Mouse (Mus musculus) C2C12 (cell line): ENCODE data around the gene Wfdc21. TPM values are rescaled to one million over a fixed set of nuclear protein-coding genes. Genes with fewer than 3 reads are reported as not detected.

Experiments used
- H3K27me3 ChIP-seq: one replicate; pipeline ENCODE4 v1.6.1; 2011; ENCODE audit not compliant: control insufficient read depth, insufficient read depth, insufficient read length
- H3K36me3 ChIP-seq: one replicate; pipeline ENCODE4 v1.6.1; 2011; ENCODE audit not compliant: control insufficient read depth, insufficient read depth
- H3K4me3 ChIP-seq: one replicate; pipeline ENCODE4 v1.5.1; 2011; ENCODE audit warnings: mild to moderate bottlenecking, control low read depth; ENCODE audit not compliant: poor library complexity, insufficient read depth, severe bottlenecking
- H3K79me2 ChIP-seq: one replicate; pipeline ENCODE4 v1.6.1; 2011; ENCODE audit not compliant: control insufficient read depth, insufficient read depth
- H3K79me3 ChIP-seq: one replicate; pipeline ENCODE4 v1.6.1; 2011; ENCODE audit warnings: low read depth, control low read depth
- H3ac ChIP-seq: one replicate; pipeline ENCODE3; 2011; ENCODE audit warnings: low read depth; ENCODE audit not compliant: control insufficient read depth, insufficient read length
- CEBPB ChIP-seq: IDR thresholded peaks from one replicate; pipeline ENCODE4 v1.6.1; 2011; ENCODE audit warnings: low read depth, mild to moderate bottlenecking, control low read depth, moderate library complexity
- CTCF ChIP-seq: IDR thresholded peaks from one replicate; pipeline ENCODE4 v1.5.1; 2011; ENCODE audit not compliant: control insufficient read depth, insufficient read depth, insufficient read length
- FOSL1 ChIP-seq: IDR thresholded peaks from one replicate; pipeline ENCODE4 v1.8.0; 2011; ENCODE audit warnings: mild to moderate bottlenecking, low read length; ENCODE audit not compliant: poor library complexity, insufficient read depth, severe bottlenecking
- MAX ChIP-seq: IDR thresholded peaks from one replicate; pipeline ENCODE4 v1.6.1; 2011; ENCODE audit warnings: mild to moderate bottlenecking, control low read depth
- MYOD1 ChIP-seq: IDR thresholded peaks from one replicate; pipeline ENCODE4 v1.6.1; 2011; ENCODE audit warnings: low read depth; ENCODE audit not compliant: control insufficient read depth, insufficient read length
- MYOG ChIP-seq: IDR thresholded peaks from one replicate; pipeline ENCODE4 v1.6.1; 2011; ENCODE audit not compliant: control insufficient read depth, insufficient read length; ENCODE audit errors: extremely low read depth
- USF1 ChIP-seq: IDR thresholded peaks from one replicate; pipeline ENCODE4 v1.6.1; 2011; ENCODE audit warnings: low read depth, mild to moderate bottlenecking, control low read depth, moderate library complexity
- polyA plus RNA-seq: library from polyadenylated mRNA; unstranded; fragments of >200 nt; fragmentation: generic; extraction: Trizol; gene quantifications from one replicate; pipeline ENCODE4 v1.2.1, GENCODE M21; 2012; ENCODE audit warnings: missing spikeins

Wfdc21 gene
- polyA plus RNA-seq, 1 experiment = not detected

DNA sequence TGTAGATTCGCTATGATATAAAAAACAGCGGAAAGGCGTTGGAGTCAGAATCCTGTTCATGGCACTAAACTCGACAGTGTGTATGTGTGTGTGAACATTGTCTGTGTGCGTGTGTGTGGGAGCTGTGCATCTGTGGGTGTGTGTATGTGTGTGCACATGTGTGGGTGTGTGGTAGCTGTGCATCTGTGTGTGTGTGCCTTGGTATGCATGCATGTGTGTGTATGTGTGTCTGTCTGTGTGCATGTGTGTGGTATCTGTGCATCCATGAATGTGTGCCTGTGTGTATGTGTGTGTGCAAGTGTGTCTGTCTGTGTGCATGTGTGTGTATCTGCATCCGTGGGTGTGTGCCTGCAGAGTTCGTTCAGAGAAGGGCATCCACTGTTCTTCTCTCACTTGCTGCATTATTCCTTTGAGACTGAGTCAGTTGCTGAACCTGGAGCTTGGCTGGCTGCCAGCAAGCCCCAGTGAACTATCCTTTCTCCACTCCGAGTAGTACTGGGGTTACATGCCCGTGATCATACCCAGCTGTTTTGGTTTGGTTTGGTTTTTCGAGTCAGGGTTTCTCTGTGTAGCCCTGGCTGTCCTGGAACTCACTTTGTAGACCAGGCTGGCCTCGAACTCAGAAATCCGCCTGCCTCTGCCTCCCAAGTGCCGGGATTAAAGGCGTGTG is 37.3 kb downstream of the Wfdc21 start:
- Histone ChIP-seq H3K36me3 (peaks cover 49% of the 10 kb centered on the region), H3K79me2 (no peaks in the 10 kb centered on the region), H3K4me3 (no peak overlapping the region), H3K79me3 (no peaks in the 10 kb centered on the region), H3ac (no peak overlapping the region), H3K27me3 (no peaks in the 10 kb centered on the region)
- TF ChIP-seq MYOG = no peak
- TF ChIP-seq MYOD1 = no peak
- TF ChIP-seq MAX = no peak
- no peak for TF ChIP-seq FOSL1
- TF ChIP-seq CTCF = no peak
- no peak for TF ChIP-seq USF1
- no peak for TF ChIP-seq CEBPB

GRCm38 (mm10) chr11:83784661-83785060 is 37.9 kb downstream of the Wfdc21 start:
- Histone ChIP-seq H3K36me3 (peaks cover 43% of the 10 kb centered on the region), H3K79me3 (no peaks in the 10 kb centered on the region), H3K79me2 (no peaks in the 10 kb centered on the region), H3ac (no peak overlapping the region), H3K4me3 (no peak overlapping the region), H3K27me3 (no peaks in the 10 kb centered on the region)
- TF ChIP-seq MYOG (no peak), USF1 (no peak), CTCF (no peak)

GRCm38 (mm10) chr11:83785366-83785765 is 38.6 kb downstream of the Wfdc21 start:
- H3K4me3 ChIP-seq = no peak overlapping the region
- TF ChIP-seq CTCF (peak; percentile 1), CEBPB (no peak)
- no peaks in the 10 kb centered on the region for H3K79me2 ChIP-seq
- no peaks in the 10 kb centered on the region for H3K27me3 ChIP-seq
- peaks cover 36% of the 10 kb centered on the region for H3K36me3 ChIP-seq
- no peaks in the 10 kb centered on the region for H3K79me3 ChIP-seq
- no peak overlapping the region for H3ac ChIP-seq

DNA sequence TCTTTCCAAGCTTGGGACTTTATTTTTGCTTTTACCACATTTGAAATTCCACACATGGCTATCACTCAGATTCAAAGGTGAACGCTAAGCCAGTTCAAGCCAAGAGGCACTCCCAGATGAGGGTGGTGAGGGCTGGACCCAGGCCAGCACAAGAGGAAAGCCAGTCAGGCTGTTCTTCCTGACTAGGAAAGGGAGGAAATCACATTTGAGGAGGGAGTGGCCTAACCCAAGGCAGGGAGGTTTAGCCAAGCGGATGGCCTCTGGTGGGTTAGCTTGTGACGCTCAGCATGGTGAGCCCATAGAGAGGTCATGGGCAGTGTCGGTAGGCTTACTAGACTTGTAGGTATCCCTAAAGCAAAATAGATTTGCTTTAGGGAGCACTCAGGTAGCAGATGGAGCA is 40.1 kb downstream of the Wfdc21 start:
- H3K79me3 ChIP-seq = no peaks in the 10 kb centered on the region
- H3K27me3 ChIP-seq = no peaks in the 10 kb centered on the region
- H3K36me3 ChIP-seq = peaks cover 22% of the 10 kb centered on the region
- H3K4me3 ChIP-seq = no peak overlapping the region
- TF ChIP-seq CEBPB (no peak), CTCF (no peak), MYOG (no peak), MAX (no peak), FOSL1 (no peak)
- H3K79me2 ChIP-seq = no peaks in the 10 kb centered on the region
- H3ac ChIP-seq = no peak overlapping the region

DNA sequence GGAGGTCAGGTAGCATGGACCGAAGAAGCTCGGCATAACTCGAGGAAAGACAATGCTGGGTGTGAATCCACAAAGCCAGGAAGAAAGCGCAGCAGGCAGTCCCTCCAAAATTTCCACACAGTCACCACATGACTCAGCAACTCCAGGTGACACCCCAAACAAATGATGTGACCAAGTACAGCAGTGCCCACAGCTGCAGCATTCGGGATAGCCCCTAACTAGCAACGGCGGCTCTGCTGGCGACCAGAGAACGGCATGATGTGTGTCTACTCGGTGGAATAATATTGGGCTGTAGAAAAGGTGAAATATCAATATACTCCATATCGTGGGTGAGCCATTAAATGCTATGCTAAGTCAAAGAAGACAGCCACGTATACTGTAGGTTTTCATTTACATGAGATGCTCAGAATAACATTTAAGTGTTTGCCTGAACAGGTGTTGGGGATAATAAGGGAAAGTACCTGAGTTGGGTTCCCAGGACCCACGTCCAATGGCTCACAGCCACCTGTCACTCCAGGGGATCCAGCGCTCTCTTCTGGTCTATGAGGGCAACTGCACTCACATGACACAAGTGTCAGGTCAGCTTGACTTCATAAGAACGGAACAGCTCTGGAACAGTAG is 40.8 kb downstream of the Wfdc21 start:
- H3K4me3 ChIP-seq = no peak overlapping the region
- no peak overlapping the region for H3ac ChIP-seq
- H3K36me3 ChIP-seq = peaks cover 15% of the 10 kb centered on the region
- H3K79me2 ChIP-seq = no peaks in the 10 kb centered on the region
- H3K79me3 ChIP-seq = no peaks in the 10 kb centered on the region
- TF ChIP-seq FOSL1 = no peak
- TF ChIP-seq CEBPB = no peak
- TF ChIP-seq CTCF = no peak
- TF ChIP-seq MYOD1 = no peak
- no peak for TF ChIP-seq MYOG
- TF ChIP-seq USF1 = no peak
- no peak for TF ChIP-seq MAX
- no peaks in the 10 kb centered on the region for H3K27me3 ChIP-seq

GRCm38 (mm10) chr11:83788331-83788730 is 41.6 kb downstream of the Wfdc21 start:
- TF ChIP-seq FOSL1 (no peak), MYOD1 (no peak), MAX (no peak), MYOG (no peak)
- no peak overlapping the region for H3K4me3 ChIP-seq

DNA sequence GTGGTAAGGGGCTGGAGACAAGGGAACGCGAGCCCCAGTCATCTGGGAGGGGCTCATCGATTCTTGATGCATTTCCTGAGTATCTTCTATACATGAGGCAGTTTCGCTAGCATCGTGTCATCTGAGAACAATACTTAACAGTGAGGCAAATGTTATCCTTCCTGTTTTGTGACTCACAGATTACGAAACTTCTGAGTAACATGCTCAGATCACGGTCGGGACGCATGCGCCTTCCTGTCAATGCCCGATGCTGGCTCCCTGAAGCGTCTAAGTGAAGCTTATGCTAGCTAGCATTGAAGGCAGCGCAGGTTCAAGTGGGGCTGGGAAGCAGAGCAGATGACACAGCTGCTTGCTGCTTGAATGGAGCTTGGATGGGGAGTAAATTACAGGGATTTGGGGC is 42.5 kb downstream of the Wfdc21 start:
- Histone ChIP-seq H3K36me3 (no peaks in the 10 kb centered on the region), H3ac (no peak overlapping the region), H3K79me2 (no peaks in the 10 kb centered on the region), H3K79me3 (no peaks in the 10 kb centered on the region), H3K4me3 (no peak overlapping the region), H3K27me3 (no peaks in the 10 kb centered on the region)
- TF ChIP-seq USF1 = no peak
- TF ChIP-seq CEBPB = peak; percentile 96
- TF ChIP-seq MAX = peak; percentile 90
- TF ChIP-seq FOSL1 = no peak
- no peak for TF ChIP-seq MYOD1
- no peak for TF ChIP-seq CTCF

More at GRCm38 (mm10) chr11:83788331-83788730, 41.6 kb downstream of the Wfdc21 start:
- Histone ChIP-seq H3K36me3 (peaks cover 7% of the 10 kb centered on the region), H3K79me2 (no peaks in the 10 kb centered on the region), H3ac (no peak overlapping the region), H3K79me3 (no peaks in the 10 kb centered on the region), H3K27me3 (no peaks in the 10 kb centered on the region)
